Mouse (Mus musculus): ENCODE results near the gene Usp40. TPM values are rescaled to one million over a fixed set of nuclear protein-coding genes. Genes with fewer than 3 reads are reported as not detected.

Usp40 gene
- polyA plus RNA-seq, 1 experiment from 2014 or later = 20.4 TPM

DNA sequence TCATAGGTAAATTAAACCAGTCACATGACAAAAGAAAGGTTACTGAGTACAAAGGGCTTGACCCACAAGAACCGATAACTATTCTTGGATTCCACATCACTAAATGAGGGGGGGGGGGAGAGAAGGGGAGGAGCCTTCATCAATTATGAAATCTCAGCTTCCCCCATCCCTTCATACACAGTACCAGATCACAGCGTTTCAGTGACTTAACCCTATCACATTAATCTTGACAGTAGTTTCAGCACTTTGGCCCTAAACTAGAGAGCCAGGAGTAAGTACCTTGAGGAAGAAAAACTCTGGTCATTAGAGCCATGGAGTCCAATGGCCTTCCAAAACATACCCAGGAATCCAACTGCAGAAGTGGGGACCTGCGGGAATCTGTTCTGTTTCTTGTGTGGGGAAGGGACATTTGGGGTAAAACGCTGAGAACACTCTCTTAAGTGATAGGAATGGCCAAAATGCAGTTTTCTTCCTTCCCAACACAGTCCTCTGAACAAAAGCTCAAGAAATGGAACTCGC lies 600 bp downstream of the Usp40 start:
- Histone ChIP-seq H3K4me3 (replicated peaks) (peak overlapping the region; percentile 71), H3K4me2 (peak overlapping the region; percentile 60), H3K27ac (replicated peaks) (peak overlapping the region; percentile 95), H3K27me3 (replicated peaks) (no peaks in the 10 kb centered on the region), H3K4me1 (peaks cover 22% of the 10 kb centered on the region), H3K36me3 (peaks cover 11% of the 10 kb centered on the region), H3K9ac (replicated peaks) (peak overlapping the region; percentile 80), H3K9me3 (replicated peaks) (no peaks in the 10 kb centered on the region)
- WGBS = 4% methylated on average over 5 of the region's 5 CpGs
- peak; percentile 56 for ATAC-seq (ENCODE audit: low FRiP score)

DNA sequence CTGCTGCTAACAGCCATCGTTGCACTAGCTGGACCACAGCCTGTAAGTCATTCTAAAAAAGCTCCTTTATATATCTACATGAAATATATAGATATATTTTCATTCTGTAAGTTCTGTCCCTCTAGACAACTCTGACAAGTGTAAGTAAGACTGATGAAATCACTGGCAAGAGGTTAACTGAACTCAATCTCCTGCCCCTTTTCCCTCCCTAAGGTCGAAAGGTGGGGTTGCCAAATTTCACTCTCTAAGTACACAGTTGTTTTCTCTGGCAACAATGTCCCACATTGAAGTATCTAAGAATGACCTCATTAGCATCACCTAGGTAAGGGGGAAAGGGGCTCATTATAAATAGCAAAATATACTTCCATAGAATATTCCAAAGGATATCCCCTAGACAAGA lies 15.6 kb downstream of the Usp40 start:
- Histone ChIP-seq H3K27ac (replicated peaks) (no peak overlapping the region), H3K4me1 (no peaks in the 10 kb centered on the region), H3K9me3 (replicated peaks) (no peaks in the 10 kb centered on the region), H3K4me3 (replicated peaks) (no peak overlapping the region), H3K27me3 (replicated peaks) (no peaks in the 10 kb centered on the region), H3K4me2 (no peak overlapping the region), H3K36me3 (peaks cover 75% of the 10 kb centered on the region), H3K9ac (replicated peaks) (no peak overlapping the region)
- WGBS = 97% methylated on average over 2 of the region's 2 CpGs
- no peak for ATAC-seq (ENCODE audit: low FRiP score)

DNA sequence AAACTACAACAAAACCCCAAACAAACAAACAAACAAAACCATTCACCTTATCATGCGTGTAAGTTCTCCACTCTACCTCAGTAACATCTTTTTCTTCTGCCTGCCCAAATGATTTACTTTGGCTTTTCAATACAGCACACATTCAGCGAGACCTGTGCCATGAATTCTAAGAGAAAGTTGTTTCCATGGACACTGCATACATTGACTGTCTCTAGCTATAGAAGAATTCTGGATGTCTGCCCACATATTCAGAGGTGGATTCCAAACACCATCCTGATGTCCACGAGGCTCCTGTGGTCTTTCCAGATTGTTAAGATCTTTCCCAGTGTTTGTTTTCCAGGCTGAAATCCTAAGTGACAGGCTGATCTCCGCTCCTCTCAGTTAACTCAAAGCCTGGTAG lies 26.1 kb downstream of the Usp40 start:
- no peaks in the 10 kb centered on the region for H3K4me1 ChIP-seq
- H3K27me3 ChIP-seq (replicated peaks) = no peaks in the 10 kb centered on the region
- no peak overlapping the region for H3K27ac ChIP-seq (replicated peaks)
- WGBS = 45% methylated on average over 4 of the region's 4 CpGs
- H3K36me3 ChIP-seq = peaks cover 72% of the 10 kb centered on the region
- H3K9ac ChIP-seq (replicated peaks) = no peak overlapping the region
- no peak for ATAC-seq (ENCODE audit: low FRiP score)
- H3K4me2 ChIP-seq = no peak overlapping the region
- H3K4me3 ChIP-seq (replicated peaks) = no peak overlapping the region
- H3K9me3 ChIP-seq (replicated peaks) = no peaks in the 10 kb centered on the region

DNA sequence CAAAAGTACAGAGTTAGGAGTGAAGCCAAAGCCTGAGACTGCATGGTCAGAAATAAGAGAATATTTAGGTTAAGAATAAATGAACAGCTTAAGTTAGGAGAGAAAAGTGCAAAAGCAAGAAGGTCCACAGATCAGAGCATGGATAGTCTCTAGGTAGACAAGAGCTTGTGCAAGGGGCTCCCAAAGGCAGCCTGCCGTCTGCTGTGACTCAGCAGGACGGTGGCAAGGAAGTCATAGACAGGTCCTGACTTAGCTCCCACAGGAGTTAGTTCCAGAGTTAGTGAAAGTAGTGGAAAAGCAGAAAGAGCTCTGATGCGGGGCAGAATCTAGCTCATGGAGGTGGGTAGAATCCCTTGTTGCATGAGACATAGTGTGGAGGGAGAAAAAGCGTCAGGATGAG lies 38.0 kb downstream of the Usp40 start:
- Histone ChIP-seq H3K27me3 (replicated peaks) (no peaks in the 10 kb centered on the region), H3K27ac (replicated peaks) (no peak overlapping the region), H3K4me3 (replicated peaks) (no peak overlapping the region)

DNA sequence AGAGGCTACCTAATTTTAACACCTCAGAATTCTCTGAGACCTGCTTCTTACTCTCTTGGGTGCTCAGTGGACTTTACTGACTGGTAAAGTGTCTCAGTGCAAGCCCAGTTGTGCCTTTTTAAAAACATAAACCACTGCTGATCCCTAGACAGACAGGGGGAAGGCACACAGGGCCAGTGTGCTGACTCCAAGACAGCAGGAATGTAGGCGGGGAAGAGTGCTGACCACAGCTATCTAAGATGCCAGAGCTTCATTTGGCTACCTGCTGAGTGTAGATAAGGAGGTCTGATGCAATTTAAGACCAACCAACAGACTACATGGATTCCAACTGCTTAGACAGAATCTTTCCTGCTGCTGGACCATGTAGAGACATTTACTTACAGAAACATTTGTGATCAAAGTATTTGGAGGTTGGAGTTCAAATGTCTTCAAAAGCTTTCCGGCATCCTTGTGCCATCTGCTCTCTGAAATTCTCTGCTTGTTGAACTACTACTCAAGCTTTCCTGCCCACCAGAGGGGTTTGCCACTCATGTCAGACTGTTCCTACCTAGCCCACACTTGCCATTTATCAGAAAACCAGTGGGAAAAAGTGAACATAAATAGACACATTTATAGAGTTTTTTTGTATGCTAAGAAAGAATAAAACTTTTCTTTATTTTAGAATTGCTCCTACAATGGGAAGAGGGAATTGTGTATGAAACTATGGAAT lies 46.7 kb downstream of the Usp40 start:
- 88% methylated on average over 2 of the region's 2 CpGs for WGBS
- H3K4me2 ChIP-seq = no peak overlapping the region
- no peaks in the 10 kb centered on the region for H3K27me3 ChIP-seq (replicated peaks)
- ATAC-seq (ENCODE audit: low FRiP score) = no peak
- H3K9me3 ChIP-seq (replicated peaks) = no peaks in the 10 kb centered on the region
- H3K27ac ChIP-seq (replicated peaks) = no peak overlapping the region
- no peak overlapping the region for H3K9ac ChIP-seq (replicated peaks)
- H3K4me1 ChIP-seq = no peaks in the 10 kb centered on the region
- no peak overlapping the region for H3K4me3 ChIP-seq (replicated peaks)
- H3K36me3 ChIP-seq = peaks cover 44% of the 10 kb centered on the region

More for the DNA sequence above, 38.0 kb downstream of the Usp40 start:
- H3K9me3 ChIP-seq (replicated peaks) = no peaks in the 10 kb centered on the region
- no peak overlapping the region for H3K4me2 ChIP-seq
- H3K9ac ChIP-seq (replicated peaks) = no peak overlapping the region
- H3K4me1 ChIP-seq = no peaks in the 10 kb centered on the region
- ATAC-seq (ENCODE audit: low FRiP score) = no peak
- WGBS = 94% methylated on average over 4 of the region's 4 CpGs
- H3K36me3 ChIP-seq = peaks cover 58% of the 10 kb centered on the region

DNA sequence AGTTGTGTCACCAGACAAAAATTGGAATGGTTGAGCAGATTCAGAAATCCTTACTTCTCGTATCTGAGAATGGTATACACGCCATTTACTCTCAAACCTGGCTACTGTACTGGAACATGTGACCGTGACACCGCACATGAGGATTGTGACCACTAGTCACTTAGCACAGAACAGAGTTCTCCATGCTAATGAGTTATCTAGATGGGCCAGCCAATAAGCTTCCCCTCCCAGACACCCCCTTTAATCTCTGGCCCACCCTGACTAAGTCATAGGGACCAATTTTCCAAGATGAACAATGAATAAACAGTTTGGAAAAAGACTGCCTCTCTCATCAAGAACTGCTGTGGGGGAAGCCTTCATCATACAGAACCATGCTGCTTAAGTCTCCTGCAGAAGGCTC lies 47.6 kb downstream of the Usp40 start:
- no peak overlapping the region for H3K9ac ChIP-seq (replicated peaks)
- no peaks in the 10 kb centered on the region for H3K9me3 ChIP-seq (replicated peaks)
- no peaks in the 10 kb centered on the region for H3K4me1 ChIP-seq
- H3K27ac ChIP-seq (replicated peaks) = no peak overlapping the region
- 95% methylated on average over 4 of the region's 4 CpGs for WGBS
- peaks cover 47% of the 10 kb centered on the region for H3K36me3 ChIP-seq
- no peaks in the 10 kb centered on the region for H3K27me3 ChIP-seq (replicated peaks)
- no peak for ATAC-seq (ENCODE audit: low FRiP score)
- H3K4me2 ChIP-seq = no peak overlapping the region
- H3K4me3 ChIP-seq (replicated peaks) = no peak overlapping the region

DNA sequence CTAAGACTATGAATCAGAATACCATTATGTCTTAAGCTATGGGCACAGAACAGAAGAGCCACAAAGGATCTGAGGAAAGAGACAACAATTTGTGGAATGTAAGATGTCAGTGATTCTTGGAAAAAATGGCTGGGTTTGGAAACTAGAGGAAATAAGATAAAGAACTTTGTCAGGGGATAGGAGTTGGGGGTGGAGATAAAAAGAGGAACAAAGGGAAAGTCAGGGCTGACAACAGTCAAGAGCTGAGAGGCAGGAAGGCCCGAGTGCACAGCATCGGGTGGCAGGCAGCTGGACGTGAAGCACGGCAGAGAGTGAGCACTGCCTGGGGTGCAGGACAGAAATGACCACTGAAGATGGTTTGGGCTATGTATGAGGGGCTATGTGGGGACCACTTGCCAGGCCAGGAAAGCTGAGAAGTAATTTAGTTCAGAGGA lies 48.3 kb downstream of the Usp40 start:
- H3K27ac ChIP-seq (replicated peaks) = no peak overlapping the region
- ATAC-seq (ENCODE audit: low FRiP score) = no peak
- no peaks in the 10 kb centered on the region for H3K27me3 ChIP-seq (replicated peaks)
- H3K36me3 ChIP-seq = peaks cover 54% of the 10 kb centered on the region
- H3K9ac ChIP-seq (replicated peaks) = no peak overlapping the region
- WGBS = 49% methylated on average over 4 of the region's 4 CpGs
- no peak overlapping the region for H3K4me3 ChIP-seq (replicated peaks)
- H3K9me3 ChIP-seq (replicated peaks) = no peaks in the 10 kb centered on the region
- H3K4me2 ChIP-seq = no peak overlapping the region
- H3K4me1 ChIP-seq = no peaks in the 10 kb centered on the region

DNA sequence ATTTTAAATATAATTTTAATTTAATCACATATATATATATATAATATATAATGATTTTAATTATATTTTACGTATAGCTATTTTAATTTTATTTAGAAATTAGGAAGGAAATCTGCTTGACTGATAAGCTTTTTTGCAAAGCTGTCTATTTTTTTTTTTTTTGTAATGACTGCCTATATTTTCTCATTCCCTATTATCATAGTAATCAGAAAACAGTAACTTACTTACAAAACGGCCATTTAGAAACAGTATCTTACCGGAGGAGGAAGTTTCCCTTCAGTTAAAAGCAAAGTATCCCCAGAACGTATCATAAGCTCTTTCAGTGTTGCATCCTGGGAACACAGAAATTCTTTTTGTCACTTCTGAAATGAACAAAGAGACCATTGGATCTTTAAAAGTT lies 48.8 kb downstream of the Usp40 start:
- no peak for ATAC-seq (ENCODE audit: low FRiP score)
- H3K36me3 ChIP-seq = peaks cover 55% of the 10 kb centered on the region
- no peak overlapping the region for H3K9ac ChIP-seq (replicated peaks)
- no peak overlapping the region for H3K4me2 ChIP-seq
- 81% methylated on average over 4 of the region's 4 CpGs for WGBS
- H3K9me3 ChIP-seq (replicated peaks) = no peaks in the 10 kb centered on the region
- no peak overlapping the region for H3K27ac ChIP-seq (replicated peaks)
- no peak overlapping the region for H3K4me3 ChIP-seq (replicated peaks)
- no peaks in the 10 kb centered on the region for H3K4me1 ChIP-seq
- no peaks in the 10 kb centered on the region for H3K27me3 ChIP-seq (replicated peaks)

DNA sequence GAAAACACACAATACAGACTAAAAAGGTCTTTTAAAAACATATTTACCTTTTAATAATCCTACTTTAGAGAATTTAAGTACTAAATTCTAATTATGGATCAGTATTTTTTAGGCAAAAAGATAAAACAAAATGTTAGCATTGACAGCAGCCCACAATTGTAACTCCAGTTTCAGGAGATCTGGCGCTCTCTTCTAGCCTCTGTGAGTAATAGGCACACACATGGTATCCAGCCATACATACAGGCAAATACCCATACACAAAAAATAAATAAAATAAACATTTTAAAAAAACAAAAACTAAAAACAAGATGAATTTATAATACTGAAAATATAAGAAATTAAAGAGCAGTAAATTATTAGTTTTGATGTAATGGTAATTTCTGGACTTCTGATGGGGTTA lies 49.4 kb downstream of the Usp40 start:
- H3K36me3 ChIP-seq = peaks cover 55% of the 10 kb centered on the region
- H3K9me3 ChIP-seq (replicated peaks) = no peaks in the 10 kb centered on the region
- ATAC-seq (ENCODE audit: low FRiP score) = no peak
- WGBS = 95% methylated on average over 1 of the region's 1 CpGs
- H3K4me2 ChIP-seq = no peak overlapping the region
- H3K27me3 ChIP-seq (replicated peaks) = no peaks in the 10 kb centered on the region
- H3K4me3 ChIP-seq (replicated peaks) = no peak overlapping the region
- H3K4me1 ChIP-seq = no peaks in the 10 kb centered on the region
- no peak overlapping the region for H3K27ac ChIP-seq (replicated peaks)
- H3K9ac ChIP-seq (replicated peaks) = no peak overlapping the region

DNA sequence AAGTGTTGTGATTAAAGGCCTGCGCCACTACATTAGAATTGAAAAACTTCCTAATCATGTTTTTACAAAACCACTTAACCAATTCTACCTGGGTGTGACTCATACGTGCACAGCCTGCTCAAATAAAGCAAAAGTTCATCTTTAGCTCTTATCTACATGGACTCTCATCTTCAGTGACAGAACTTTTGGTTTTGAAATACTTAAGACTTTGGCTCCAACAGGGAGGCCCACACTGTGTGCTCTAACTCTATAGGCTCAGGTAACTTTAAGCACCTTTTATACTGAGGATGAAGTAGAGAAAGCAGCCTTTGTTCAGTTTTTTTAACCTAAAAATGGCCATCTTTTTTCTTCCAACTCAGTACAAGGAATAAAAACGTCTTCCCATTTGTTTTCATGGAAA lies 55.3 kb downstream of the Usp40 start:
- Histone ChIP-seq H3K9ac (replicated peaks) (no peak overlapping the region), H3K27ac (replicated peaks) (no peak overlapping the region), H3K9me3 (replicated peaks) (no peaks in the 10 kb centered on the region), H3K4me3 (replicated peaks) (no peak overlapping the region), H3K36me3 (peaks cover 91% of the 10 kb centered on the region), H3K4me1 (no peaks in the 10 kb centered on the region), H3K27me3 (replicated peaks) (no peaks in the 10 kb centered on the region), H3K4me2 (no peak overlapping the region)
- 85% methylated on average over 3 of the region's 3 CpGs for WGBS
- ATAC-seq (ENCODE audit: low FRiP score) = no peak

DNA sequence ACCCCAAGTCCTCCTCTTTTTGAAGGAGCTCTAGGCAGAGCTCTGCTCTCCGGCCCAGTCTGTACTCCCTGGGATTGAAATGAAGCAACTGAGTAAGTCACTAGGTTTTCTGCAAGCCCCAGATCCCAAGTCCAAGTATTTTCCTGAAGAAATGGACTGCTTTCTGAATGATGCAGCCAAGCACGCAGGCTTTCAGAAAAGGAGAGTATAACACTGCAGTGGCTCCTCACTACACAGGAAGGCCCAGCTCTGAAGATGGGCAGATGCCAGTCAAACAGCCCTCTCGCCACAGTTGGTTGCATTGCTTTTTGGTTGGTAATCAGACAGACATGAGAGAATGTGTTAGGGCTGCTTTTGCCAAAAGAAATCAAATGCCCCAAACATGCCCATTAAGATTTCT lies 56.7 kb downstream of the Usp40 start:
- Histone ChIP-seq H3K4me3 (replicated peaks) (no peak overlapping the region), H3K27me3 (replicated peaks) (no peaks in the 10 kb centered on the region), H3K9me3 (replicated peaks) (no peaks in the 10 kb centered on the region), H3K36me3 (peaks cover 94% of the 10 kb centered on the region), H3K27ac (replicated peaks) (no peak overlapping the region), H3K4me2 (no peak overlapping the region), H3K9ac (replicated peaks) (no peak overlapping the region), H3K4me1 (no peaks in the 10 kb centered on the region)
- no peak for ATAC-seq (ENCODE audit: low FRiP score)
- WGBS = 97% methylated on average over 3 of the region's 3 CpGs

DNA sequence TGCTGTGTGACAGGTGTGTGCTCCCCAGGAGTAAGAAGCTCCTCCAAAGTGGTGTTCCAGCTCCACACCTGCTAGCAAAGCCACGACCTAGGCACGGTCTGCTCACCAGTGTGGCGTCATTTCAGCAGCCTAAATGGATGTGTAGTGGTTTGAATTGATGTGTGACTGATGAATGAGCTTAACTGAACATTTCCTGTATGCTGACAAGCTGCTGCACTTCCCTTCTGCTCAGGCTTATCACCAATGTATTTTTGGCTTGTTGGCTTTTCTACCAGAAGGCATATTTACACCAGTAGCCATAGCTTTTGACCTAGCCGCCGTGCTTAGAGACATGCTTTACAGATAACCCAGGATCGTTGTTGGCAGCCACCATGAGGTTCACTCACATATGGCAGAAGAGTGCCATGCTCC lies 60.7 kb downstream of the Usp40 start:
- Histone ChIP-seq H3K4me3 (replicated peaks) (no peak overlapping the region), H3K36me3 (peaks cover 96% of the 10 kb centered on the region), H3K9me3 (replicated peaks) (no peaks in the 10 kb centered on the region), H3K4me2 (no peak overlapping the region), H3K27me3 (replicated peaks) (no peaks in the 10 kb centered on the region), H3K9ac (replicated peaks) (no peak overlapping the region), H3K4me1 (no peaks in the 10 kb centered on the region), H3K27ac (replicated peaks) (no peak overlapping the region)
- 87% methylated on average over 6 of the region's 6 CpGs for WGBS
- no peak for ATAC-seq (ENCODE audit: low FRiP score)

Data from neural tube, embryonic 15.5 days (tissue).